Mouse (Mus musculus) stomach, postnatal 0 days (tissue): ENCODE data around the gene Eng.

Experiments used
- CTCF ChIP-seq: IDR thresholded peaks from 2 replicates; pipeline ENCODE4 v1.5.1; 2016; ENCODE audit warnings: antibody characterized with exemption, low read depth, mild to moderate bottlenecking, moderate library complexity
- EP300 ChIP-seq: optimal IDR thresholded peaks from 2 replicates; pipeline ENCODE3; 2016; ENCODE audit warnings: antibody characterized with exemption

GRCm38 (mm10) chr2:32722046-32722445 lies 75.7 kb downstream of the Eng start:
- no peak for TF ChIP-seq CTCF
- TF ChIP-seq EP300 = no peak
